Mouse (Mus musculus) heart, postnatal 4 days (tissue): Measurements from ENCODE around the gene Srm. TPM values are rescaled to one million over a fixed set of nuclear protein-coding genes. Genes with fewer than 3 reads are reported as not detected.

ENCODE experiments used
- DNase-seq: peaks from one replicate; pipeline ENCODE4 v3.0.0; 2021
- total RNA-seq, 2 experiments: library from RNA; stranded (reverse); gene quantifications; 2 replicates each; pipeline ENCODE4 v1.2.3; 2021

Gene Srm
- total RNA-seq, 2 experiments from 2014 or later, result 33.0 to 34.7 TPM

DNA sequence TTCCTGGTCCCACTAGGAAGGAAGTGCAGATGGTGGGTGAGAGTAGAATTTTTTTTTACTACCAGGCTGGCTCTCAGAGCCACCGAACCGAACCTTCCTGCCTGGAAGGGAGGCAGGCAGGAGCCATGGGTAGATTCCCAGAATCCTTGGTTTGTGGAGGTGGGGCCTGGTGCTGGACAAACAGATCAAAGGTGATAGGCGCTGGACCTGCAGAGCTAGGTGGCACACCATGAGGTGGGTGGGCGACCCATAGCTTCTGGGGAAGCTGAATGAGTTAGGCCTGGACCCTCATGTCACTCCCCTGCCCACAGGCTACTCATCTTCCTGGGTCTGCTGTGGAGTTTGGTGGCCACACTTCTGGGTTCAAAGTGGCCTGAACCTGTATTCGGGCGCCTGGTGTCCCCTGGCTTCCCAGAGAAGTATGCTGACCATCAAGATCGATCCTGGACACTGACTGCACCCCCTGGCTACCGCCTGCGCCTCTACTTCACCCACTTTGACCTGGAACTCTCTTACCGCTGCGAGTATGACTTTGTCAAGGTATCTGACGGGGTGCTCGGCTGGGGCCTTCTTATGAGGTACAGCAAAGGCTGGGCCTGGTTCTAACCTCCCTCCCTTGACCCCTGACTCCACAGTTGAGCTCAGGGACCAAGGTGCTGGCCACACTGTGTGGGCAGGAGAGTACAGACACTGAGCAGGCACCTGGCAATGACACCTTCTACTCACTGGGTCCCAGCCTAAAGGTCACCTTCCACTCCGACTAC lies 11.2 kb downstream of the Srm start, which contains the start of gene Masp2:
Masp2 (plus strand) TSS at position 198 of the 764 bp plus-strand sequence.
- DNase-seq, result no peak

DNA sequence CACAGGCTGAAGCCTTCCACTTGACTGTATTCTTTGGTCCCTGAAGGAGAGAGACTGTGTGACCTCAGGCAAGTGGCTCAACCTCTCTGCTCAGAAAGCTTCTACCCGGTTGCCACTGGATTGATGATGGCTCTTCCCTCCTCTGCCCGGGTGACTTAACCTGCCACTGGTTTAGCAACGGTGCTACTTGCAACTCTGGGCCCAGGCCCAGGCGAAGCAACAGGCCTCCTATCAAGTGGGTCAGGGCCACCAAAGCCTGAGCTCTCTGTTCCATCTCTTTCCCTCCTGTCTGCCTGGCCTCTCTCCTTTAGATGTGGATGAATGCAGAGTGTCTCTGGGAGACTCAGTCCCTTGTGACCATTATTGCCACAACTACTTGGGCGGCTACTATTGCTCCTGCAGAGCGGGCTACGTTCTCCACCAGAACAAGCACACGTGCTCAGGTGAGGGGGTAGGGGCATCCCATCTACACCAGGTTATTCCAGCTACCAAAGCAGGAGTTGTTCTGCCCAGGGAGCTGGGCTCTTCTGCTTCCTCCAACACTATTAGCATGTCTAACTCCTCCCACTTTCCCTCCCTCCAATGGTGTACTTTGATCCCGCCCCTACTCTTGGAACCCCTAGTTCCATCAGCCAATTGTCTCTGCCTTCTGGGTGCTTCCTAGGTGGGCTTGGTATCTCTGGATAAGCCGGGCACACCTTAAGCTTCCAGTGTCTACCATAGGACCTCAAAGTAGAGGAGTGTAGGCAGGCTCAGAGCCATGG lies 12.3 kb downstream of the Srm start:
- no peak for DNase-seq

DNA sequence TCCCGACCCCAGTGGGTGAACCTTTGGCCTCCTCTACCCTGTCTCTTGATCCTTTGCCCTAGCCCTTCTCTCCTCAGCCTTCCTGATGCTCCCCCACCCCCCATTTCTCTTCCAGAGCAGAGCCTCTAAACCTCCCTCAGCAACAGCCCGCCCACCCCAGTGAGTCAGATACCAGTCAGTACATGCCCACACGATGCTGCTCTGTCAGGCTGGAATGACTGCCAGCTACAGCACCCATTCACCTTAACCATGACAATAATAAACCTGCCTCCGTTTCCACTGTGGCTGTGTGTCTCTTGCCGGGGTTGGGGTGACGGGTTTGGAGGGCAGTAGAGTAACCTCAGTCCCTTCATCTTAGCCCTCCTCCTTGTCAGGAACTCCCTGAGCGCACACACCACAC lies 12.8 kb downstream of the Srm start:
- DNase-seq, result no peak

DNA sequence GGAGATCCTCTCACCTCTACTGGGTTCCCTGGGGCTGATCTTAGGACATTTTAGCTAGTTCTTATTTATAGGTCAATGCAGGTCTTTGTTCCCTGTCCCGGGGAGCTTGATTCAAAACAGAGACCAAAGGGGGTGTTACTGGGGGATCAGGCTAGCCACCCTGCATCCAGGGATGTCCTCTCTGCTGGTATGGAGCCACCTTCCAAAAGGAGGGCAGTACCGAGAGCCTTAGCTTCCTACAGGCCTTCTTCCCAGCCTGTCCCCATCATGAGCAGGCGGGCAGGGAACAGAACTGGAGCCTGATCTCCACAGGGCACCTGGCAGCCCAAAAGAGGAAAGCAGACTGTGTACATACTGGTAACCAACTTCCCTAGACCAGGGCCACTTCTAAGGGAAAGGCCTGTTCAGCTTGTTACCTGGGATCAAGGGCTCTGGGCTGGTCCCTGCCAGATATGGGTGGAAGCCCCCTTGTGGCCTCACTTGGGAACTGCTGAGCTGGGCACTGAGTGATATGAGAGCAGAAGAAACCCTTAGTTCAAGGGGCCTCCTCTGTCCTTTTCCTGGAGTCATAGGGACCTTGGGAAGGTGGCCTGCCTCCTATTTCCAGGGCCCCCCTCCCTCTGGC lies 13.3 kb downstream of the Srm start:
- peak; percentile 77 for DNase-seq

DNA sequence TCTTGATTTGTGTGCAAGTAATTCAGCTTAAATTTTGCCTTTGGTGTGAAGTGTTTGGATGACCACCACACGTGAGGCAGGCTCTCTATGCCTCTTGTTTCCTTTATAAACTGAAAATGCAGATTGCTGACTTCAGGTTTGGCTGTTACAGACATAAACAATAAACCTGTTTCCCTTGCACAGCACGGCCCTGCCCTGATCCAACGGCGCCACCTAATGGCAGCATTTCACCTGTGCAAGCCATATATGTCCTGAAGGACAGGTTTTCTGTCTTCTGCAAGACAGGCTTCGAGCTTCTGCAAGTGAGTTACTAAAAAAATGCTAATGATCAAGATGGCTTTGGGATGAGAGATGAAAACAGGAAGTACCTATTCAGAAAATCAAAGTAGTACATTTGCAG lies 16.5 kb downstream of the Srm start:
- peak; percentile 88 for DNase-seq

DNA sequence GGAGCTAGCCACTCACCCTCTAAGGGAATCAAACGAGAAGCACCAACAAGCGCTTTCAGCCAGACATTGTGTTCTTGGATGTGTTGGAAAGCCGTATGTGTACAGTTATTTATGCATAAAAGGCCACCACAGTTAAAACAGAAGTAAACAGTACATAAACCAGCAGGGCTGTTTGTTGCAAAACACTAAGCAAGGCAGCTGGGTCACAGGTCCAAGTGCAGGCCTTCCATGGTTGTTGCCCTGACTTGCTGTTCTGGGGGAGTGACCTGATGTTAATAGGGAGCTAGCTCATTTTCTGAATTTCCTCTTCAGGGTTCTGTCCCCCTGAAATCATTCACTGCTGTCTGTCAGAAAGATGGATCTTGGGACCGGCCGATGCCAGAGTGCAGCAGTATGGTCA lies 18.5 kb downstream of the Srm start:
- no peak for DNase-seq

DNA sequence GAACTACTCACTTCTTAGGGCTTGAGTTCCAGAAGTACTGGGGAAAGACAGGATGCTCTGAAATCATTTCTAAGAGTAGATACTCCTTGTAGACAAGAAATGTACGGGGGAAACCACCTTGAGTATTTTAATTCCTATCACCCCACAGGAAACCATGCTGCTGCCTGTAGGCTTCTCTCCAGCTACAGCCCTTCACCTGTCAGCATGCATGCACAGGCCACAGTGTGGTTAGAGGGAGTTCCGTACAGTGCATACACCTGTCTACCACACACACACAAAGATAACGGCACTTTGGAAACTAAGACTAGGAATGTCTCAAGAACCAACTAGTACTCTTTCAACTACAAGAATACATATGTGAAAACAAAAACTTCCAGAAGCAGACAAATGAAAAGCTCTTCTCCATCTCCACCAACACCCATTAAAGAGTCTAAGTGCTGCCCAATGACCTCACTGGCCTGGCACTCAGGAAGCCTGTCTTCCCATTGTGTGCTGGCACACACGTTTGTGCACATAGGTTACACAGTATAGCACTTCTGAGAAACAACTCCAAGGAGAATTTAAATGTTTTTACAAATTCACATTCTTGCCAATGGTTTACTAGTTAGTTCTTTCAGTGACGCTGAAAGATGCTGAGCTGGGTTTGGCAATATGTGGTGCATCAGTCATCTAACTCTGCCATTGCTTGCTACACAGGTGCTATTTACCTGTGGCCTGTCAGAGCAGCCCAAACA lies 19.5 kb downstream of the Srm start:
- DNase-seq, result no peak

DNA sequence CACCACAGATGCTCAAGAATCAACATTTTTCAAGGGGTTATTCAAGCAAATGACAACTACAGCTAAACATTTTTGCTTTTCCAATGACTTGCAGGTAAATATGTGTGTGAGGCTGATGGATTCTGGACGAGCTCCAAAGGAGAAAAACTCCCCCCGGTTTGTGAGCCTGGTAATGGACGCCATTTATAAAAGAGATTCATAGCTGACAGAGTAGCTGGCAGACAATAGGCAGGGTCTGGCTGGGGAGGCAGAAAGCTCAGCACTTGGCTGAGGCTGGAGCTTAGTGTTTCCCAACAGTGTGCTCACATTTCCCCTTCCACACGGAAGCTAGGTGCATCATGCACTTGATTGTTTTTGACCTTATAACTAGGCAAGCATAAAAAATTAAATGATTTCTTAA lies 21.3 kb downstream of the Srm start:
- DNase-seq, result no peak

DNA sequence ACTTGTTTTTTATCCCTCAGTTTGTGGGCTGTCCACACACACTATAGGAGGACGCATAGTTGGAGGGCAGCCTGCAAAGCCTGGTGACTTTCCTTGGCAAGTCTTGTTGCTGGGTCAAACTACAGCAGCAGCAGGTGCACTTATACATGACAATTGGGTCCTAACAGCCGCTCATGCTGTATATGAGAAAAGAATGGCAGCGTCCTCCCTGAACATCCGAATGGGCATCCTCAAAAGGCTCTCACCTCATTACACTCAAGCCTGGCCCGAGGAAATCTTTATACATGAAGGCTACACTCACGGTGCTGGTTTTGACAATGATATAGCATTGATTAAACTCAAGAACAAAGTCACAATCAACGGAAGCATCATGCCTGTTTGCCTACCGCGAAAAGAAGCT lies 22.4 kb downstream of the Srm start:
- DNase-seq, result no peak

DNA sequence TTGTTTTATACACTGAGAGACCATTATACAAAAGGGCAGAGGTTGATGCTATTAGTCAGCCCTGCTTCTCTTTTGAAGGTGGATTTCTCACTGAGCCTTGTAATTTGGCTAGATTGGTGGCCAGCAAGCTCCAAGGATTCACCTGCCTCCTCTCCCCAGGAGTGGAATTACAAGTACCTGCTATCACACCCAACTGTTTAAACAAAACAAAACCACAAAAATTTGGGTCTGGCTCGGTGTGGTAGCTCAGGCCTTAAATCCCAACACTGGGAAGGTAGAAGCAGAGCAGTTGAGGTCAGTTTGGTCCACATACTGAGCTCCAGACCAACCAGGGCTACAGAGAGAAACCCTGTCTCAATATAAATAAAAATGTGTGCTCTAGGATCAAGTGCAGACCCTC lies 28.5 kb downstream of the Srm start:
- no peak for DNase-seq

DNA sequence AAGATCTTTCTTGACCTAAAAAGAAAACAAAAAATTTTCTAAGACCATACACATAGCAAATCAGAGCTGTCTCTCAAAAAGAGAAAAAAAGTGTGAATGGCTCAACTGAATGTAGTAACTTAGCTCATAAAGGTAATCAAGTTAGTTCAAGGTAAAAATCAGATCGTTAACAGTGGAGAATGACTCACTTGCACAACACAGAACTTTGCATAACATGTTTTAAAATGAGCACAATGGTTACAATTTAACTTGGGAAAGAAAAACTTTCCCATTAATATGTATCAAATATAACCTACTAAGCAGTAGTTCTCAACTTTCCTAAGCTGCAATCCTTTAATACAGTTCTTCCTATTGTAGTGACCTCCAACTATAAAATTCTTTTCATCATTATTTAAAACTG lies 29.4 kb downstream of the Srm start:
- no peak for DNase-seq

DNA sequence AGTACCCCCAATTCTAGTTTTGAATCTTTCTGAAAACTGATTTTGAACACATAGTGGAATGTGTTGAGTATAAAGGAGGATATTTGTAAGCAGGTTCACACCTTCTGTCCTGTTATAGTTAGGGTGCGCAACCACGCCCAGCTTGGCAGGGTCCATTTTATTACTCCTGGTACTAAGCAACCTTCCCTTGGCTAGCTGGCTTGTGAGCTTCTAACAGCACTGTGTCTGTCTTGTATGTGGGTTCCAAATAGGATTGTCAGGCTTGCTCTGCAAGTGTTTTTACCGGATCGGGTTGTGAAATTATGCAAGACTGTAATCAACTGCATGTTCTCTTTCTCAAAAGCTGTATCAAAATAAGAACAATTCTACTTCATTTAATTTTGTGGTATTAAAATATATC lies 31.2 kb downstream of the Srm start:
- DNase-seq, result no peak

DNA sequence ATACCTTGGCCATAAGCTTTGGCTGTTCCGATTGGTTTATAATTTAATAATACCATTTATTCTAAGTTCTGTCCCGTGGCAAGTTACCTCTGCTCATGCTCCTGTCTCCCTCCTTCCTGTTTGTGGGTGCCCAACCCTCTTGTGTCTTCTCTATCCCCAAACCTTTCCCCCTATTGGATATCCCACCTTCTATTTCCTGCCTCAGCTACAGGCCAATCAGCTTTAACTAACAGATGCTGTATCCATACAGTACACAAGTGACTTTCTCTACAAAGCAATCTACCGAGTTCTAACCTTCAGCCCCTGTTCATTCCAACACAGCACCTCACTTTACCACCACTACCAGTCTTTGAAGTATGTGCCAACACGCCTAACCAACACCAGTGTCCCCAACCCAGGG lies 32.3 kb downstream of the Srm start:
- no peak for DNase-seq

DNA sequence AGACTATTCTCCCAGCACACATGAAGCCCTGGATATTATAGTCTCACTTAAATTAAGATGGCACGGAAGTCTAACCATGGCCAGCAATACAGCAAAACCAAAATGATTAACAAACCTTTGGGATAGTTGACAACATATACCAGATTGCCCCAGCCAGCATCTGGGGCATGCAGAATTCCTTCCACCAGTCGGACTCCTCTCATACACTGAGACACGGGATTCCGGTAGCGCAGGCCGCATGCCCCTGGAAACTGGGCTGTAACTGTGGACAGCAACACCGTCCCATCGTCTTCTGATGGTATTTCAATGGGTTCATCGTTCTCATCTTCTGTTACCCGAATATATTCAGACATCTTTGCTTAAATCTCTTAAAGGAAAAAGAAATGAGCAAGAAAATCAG lies 33.7 kb downstream of the Srm start:
- no peak for DNase-seq

DNA sequence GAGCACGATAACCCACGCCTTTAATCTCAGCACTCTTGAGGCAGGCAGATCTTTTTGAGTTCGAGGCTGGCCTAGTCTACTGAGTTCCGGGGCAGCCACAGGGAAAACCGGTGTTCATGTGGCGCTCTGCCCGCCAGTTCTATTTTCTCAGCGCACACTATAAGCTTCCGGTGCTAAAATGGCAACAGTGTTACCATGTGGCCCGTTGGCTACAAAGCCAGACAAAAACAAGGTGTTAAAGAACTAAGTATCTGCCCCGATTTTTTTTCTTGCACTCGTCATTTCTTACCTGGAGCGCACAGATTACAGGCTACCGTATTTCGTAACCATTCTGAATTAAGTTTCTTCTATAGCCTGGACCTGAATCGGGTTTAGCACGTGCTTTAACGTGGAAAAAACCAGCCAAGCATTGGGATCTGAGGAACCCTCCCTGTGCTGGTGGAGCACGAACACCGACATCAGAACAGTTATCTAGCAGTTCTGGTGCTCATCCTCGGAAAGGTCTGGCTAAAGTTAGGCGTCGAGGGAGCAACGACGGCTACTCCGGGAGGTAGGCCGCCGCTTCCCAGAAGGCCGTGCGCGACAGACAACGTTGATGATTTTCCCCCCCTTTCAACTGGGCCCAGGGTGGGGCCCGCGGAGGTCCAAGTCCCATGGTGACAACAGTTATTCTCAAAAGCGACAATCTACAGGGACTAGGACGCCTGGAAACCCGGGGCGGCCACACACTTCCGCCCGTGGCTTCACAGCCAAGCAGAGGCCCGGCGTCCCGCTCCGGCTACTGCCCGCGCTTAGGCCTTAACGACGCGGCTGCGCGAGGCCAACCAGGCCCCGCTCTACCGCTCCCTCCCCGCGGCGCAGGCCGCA lies 34.7 kb downstream of the Srm start:
- DNase-seq, result peak; percentile 46

DNA sequence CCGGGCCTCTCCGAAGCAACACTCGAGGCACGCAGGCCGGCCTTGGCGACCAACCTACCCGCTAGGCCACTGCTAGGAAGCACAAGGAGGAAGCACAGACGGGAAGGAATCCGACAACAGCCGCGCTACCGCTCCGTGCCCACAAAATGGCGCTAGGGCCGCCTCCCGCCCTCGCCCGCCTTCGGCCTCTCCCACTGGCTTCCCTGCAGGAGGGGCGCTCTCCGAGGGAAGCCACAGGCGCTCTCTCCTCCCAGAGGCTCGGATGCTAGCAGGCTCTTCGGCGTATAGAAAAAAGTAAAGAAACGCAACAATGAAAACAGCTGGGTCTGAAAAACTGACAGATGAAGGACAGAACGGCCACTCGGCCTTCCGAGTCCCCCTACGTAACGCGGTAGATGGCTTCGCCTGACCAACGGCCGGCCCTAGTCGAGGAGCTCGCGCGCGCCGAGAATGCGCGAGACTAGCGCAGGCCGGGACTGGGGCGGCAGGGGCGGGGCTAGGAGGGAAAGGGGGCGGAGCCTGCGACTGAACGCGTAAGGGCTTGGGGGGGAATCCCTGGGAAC lies 35.4 kb downstream of the Srm start, which contains the start of gene Tardbp:
Tardbp (minus strand) TSS at position 397 of the 563 bp plus-strand sequence.
- DNase-seq, result peak; percentile 99

DNA sequence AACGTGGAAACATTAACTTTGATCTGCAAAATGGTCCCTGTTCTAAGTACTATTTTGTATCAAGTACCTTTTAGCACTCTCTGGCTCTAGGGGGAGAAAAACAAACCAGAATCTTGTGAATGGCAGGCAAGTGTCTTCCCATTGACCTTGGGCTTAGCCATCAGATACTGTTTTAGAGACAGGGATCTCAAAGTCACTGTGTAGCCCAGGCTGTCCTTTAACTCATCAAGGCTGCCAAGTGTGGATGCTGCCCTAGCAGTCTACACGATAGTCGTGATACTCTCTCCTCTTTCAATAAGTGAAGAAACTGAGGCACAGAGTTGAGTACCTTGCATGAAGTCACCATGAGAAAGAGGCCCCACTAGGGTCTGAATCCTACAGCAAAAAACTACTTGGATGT lies 35.9 kb downstream of the Srm start:
- DNase-seq, result no peak

DNA sequence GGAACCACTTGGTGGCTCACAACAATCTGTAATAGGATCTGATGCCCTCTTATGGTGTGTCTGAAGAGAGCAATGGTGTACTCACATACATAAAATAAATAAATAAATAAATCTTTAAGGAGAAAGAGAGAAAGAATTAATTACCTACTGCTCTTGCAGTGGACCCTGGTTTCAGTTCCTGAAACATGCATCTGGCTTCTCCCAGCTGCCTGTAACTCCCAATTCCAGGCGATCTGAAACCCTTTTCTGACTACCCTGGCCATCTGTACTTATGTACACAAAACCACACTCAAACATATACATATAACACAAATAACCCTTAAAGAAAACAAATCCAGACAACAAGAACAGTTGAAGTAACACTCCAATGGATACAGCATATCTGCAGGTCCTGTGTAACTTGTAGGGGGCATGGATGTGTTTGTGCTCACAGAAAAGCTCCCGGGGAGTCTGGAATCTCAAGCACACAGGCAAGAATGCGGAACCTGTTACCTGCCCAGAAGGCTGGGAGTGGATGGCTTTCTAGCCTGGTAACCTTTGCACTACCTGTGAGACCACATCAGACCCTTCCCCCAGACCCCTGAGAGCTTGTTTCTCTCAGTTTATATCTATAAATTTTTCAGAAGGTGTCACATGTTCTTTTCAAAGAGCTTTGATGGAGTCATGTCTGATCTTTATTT lies 40.9 kb downstream of the Srm start:
- no peak for DNase-seq

DNA sequence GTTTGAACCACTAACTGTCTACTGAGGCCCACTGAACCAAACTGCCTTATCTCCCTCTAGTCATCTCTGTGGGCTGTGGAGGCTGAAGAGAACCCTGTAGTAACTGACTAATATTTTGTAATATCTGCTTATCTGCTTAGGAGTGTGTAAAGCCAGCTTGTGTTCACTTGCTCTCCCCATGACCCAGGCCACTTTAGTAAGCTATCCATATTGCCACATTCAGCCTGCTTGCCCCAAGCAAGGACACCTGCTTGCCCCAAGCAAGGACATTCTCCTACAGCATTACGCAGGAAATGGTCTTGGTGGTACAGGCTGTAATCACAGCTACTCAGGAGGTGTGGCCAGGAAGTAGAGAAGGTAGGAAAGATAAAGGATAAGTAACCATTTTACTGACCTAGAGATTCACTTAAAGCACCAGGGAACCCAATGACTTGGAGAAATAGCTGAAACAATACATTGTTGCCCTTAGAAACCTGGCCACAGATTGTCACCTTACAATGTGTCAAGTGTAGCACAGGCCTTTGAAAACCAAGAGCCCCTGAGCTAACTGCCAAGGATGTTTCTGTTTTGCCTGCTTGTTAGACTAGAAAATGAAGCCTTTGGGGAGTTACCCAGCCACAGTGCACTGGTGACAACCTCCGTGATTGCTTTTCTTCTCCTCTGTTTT lies 42.2 kb downstream of the Srm start:
- no peak for DNase-seq

DNA sequence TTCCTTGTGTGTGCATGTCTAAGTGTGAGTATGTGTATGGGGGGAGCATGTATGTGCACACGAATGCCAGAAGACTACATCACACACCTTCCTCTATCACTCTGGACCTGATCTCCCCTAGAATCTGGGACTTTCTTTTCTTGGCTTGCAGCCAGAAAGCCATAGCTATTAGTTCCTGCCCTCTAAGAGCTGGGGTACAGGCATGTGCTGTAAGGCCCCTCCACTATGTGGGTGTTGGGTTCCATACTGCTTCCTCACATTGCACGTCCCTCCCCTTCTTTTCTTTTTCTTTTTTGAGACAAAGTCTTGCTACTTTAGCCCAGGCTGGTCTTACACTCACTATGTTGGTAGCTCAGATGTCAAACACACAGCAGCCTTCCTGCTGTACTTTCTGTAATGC lies 44.0 kb downstream of the Srm start:
- DNase-seq, result no peak
